Mouse (Mus musculus): ENCODE results near the gene Slc35c2.
A peak's percentile ranks its signal among the peaks of the same experiment; 100 is the strongest.

Slc35c2 gene

DNA sequence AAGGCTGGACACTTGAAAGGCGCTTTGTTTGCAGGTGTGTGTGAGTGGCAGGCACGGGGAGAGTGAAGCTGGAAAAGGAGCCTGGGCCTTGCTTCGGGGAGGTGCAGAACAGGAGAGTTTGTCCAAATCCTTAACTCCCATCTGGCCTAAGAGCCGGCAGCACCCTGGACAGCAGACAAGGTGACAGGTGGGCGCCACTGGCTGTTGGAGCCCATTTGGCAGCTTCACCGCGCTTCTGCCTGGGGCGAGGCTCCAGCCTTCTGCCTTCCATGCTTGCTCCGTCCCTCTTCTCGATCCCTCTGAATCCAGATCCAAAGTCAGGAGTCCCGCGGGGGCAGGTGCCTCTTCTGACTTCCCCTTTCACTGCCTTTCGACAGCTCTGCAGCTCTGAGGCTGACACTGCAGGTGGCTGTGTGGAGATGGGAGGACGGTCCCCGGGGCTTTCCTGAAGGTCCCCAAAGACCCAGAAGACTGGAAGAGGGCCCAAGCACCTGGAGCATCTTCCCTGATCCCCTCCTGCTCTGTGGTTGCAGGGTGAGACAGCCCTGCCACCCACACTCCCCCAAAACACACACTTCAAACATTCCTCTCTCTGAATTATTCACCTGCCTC lies 48.0 kb downstream of the Slc35c2 start:
- DNase-seq (ENCODE audit: low spot score in 2 of 2): no peak

DNA sequence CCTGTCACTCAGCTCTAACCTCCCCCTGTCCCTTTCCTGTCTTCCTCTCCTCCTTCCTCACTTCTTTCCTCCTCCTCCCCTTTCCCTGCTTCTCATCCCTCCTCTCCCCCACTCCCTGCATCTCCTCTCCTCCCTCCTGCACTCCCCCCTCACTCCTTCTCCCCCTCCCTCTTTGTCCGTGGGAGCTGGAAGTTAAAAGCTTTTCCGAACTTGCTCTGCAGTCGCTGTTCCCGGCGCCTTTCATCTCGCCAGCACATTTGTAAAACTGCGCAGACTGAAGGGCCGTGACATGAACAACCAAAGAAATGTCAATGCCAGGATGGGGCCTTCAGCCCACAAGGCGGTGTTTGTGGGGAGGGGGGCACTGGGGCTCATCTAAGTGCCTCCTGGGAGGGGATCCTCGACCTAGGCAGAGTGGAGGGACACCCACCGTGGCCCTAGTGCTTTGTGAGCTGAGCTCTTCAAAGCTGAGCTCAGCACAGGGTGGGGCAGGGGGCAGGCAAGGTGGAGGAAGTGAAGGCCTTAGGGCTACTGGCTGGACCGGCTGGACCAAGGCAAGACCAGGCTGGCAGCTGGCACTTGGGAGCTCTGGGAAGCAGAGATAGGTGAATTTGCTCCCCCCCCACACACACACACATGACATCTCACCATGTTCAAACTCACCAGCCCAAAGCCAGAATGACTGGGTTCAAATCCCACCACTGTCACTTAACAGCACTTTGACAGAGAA lies 49.1 kb downstream of the Slc35c2 start:
- no peak for DNase-seq (ENCODE audit: low spot score in 2 of 2)

DNA sequence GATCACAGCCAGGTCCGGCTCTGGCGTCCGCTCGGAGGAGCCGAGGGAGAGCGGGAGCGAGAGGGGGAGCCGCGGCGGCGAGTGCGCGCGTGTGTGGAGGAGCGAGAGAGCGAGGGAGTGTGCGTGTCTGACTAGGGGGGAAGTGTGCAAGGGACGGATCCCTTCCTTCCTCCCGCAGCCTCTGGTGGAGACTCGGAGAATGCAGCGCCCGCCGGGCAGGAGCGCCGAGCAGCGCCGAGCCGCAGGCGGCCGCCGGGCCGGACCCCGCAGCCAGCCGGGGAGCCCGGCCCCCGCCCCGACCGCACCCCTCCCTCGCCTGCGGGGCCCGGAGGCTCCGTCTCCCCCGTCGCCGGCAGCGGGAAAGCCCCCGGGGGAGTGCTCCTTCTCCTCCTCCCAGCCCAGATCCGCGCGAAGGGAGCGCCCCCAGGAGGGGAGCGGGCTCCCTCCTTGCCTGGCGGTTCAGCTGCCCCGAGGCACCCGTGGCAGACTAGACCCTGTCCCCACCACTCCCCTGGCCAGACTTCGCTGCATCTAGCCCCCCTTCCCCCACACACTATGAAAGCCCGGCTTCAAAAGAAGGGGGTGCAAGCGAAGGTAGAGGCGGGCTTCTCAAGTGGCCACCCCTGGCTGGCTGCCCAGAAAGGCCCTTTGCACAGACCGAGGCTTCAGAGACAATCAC lies 52.9 kb downstream of the Slc35c2 start, which contains the start of gene Cdh22:
Gene Cdh22 (minus strand): TSS at position 241 of the 679 bp plus-strand sequence.
- peak; percentile 5 to 16 for DNase-seq (ENCODE audit: low spot score in 2 of 2)

DNA sequence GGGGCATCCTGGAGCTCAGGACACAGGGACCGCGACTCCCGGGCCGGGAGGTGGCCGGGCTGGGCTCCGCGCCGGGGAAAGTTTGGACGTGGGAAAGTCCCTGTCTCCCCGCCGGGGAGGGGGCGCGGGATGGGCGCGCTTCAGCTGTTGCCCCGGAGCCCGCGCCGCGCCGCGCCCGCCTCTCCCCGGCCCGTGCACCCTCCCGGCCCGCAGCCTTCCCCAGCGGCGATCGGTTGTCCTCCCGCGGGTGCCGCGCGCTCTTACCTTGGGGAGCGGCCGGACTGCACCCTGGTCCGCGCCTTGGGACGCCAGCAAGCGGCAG lies 53.4 kb downstream of the Slc35c2 start:
- DNase-seq (ENCODE audit: low spot score in 2 of 2): no peak

DNA sequence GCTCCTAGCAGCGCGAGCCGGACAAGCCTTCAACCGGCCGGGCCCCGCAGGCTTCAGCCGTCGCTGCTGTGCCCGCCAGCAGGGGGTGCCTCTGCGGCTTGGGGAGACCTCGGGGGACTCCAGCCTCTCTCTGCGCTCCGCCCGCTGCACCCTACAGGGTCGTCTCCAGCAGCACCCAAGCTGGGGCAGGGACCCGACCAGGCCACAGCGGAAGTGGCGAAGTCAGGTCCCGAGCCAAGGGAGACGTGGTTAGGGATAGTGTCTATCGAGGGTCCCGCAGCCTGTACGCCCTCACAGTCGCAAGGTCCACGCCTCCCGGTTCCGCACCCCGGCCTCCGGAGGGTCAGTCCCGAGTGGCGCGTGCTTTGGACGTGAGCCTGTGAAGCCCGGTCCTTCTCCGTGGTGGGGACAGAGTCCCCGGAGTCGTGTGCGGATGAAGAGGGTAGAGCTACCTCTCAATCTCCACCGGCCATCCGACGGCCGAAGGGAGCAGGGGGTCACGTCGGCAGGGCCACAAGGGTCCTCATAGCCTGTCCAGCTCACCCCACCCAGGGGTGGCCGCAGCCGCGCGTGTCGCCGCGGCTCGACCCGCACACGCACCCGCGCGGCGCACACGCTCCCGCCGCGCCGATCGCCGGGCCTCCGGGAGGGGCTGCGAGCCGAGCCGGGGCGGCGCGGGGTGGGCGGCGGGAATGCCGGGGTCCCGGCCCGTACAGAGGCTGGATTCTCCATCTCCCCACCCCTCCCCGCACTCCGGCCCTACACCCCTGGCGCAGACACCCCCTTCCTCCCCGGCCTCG lies 54.0 kb downstream of the Slc35c2 start:
- DNase-seq (ENCODE audit: low spot score in 2 of 2): peak in 1 of 2 experiments; percentile 9

DNA sequence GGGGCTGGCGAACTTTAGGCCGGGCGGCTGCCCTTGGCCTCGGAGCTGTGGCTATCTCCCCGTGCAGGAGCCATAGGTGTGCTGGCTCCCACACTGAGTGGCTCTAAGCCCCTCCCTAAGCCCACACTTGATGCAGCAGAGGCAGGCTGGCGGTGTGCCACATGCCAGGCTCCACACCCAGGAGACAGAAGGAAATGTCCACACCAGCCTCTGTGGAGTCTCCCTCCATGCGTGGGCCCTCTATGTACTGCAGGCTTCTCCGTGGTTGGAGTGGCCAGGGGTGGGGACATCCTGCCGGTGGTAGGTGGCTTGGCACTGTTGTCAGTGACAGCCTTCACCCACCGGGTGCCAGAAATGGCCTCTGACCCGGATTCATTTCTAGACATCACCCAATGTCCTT lies 58.6 kb downstream of the Slc35c2 start:
- no peak for DNase-seq (ENCODE audit: low spot score in 2 of 2)
